Mouse (Mus musculus): ENCODE measurements around the gene Aldh16a1. TPM values are rescaled to one million over a fixed set of nuclear protein-coding genes. Genes with fewer than 3 reads are reported as not detected.

Gene Aldh16a1
- polyA plus RNA-seq, 1 experiment from 2014 or later: 30.3 TPM

- H3K4me2 ChIP-seq: no peak overlapping the region
- ATAC-seq (ENCODE audit: low read depth) (no peak), DNase-seq (no peak)
- no peak overlapping the region for H3K9ac ChIP-seq
- no peak overlapping the region for H3K27ac ChIP-seq
- H3K4me1 ChIP-seq (replicated peaks): no peaks in the 10 kb centered on the region
- H3K4me3 ChIP-seq (replicated peaks): no peak overlapping the region
- H3K9me3 ChIP-seq (replicated peaks): no peaks in the 10 kb centered on the region
- no peaks in the 10 kb centered on the region for H3K36me3 ChIP-seq
- peaks cover 81% of the 10 kb centered on the region for H3K27me3 ChIP-seq
- WGBS (ENCODE audit: insufficient replicate concordance): 19% methylated on average over 8 of the region's 8 CpGs
These were observed 37.5 kb upstream of the Aldh16a1 start for GRCm38 (mm10) chr7:45191803-45192363.

GRCm38 (mm10) chr7:45191161-45191560 is 36.8 kb upstream of the Aldh16a1 start:
- Histone ChIP-seq H3K36me3 (no peaks in the 10 kb centered on the region), H3K4me2 (no peak overlapping the region), H3K27me3 (peaks cover 84% of the 10 kb centered on the region), H3K9me3 (replicated peaks) (no peaks in the 10 kb centered on the region), H3K4me1 (replicated peaks) (no peaks in the 10 kb centered on the region), H3K9ac (no peak overlapping the region), H3K27ac (no peak overlapping the region), H3K4me3 (replicated peaks) (no peak overlapping the region)
- DNase-seq: no peak
- ATAC-seq (ENCODE audit: low read depth): no peak
- WGBS (ENCODE audit: insufficient replicate concordance): 62% methylated on average over 2 of the region's 2 CpGs

GRCm38 (mm10) chr7:45190186-45190585 is 35.8 kb upstream of the Aldh16a1 start:
- no peak for DNase-seq
- Histone ChIP-seq H3K4me1 (replicated peaks) (no peaks in the 10 kb centered on the region), H3K27ac (no peak overlapping the region), H3K9ac (no peak overlapping the region), H3K4me3 (replicated peaks) (no peak overlapping the region), H3K4me2 (no peak overlapping the region), H3K27me3 (peaks cover 87% of the 10 kb centered on the region), H3K36me3 (no peaks in the 10 kb centered on the region), H3K9me3 (replicated peaks) (no peaks in the 10 kb centered on the region)
- WGBS (ENCODE audit: insufficient replicate concordance): 68% methylated on average over 6 of the region's 6 CpGs
- no peak for ATAC-seq (ENCODE audit: low read depth)

- no peak overlapping the region for H3K9ac ChIP-seq
- H3K9me3 ChIP-seq (replicated peaks): no peaks in the 10 kb centered on the region
- no peak for ATAC-seq (ENCODE audit: low read depth)
- DNase-seq: no peak
- H3K27me3 ChIP-seq: peaks cover 93% of the 10 kb centered on the region
- H3K36me3 ChIP-seq: no peaks in the 10 kb centered on the region
- no peak overlapping the region for H3K4me2 ChIP-seq
- H3K4me1 ChIP-seq (replicated peaks): no peaks in the 10 kb centered on the region
- 42% methylated on average over 16 of the region's 16 CpGs for WGBS (ENCODE audit: insufficient replicate concordance)
- no peak overlapping the region for H3K4me3 ChIP-seq (replicated peaks)
- no peak overlapping the region for H3K27ac ChIP-seq
These were observed 35.2 kb upstream of the Aldh16a1 start for GRCm38 (mm10) chr7:45189600-45189999.

GRCm38 (mm10) chr7:45185921-45186320 is 31.5 kb upstream of the Aldh16a1 start:
- DNase-seq: no peak
- Histone ChIP-seq H3K27ac (no peak overlapping the region), H3K4me2 (no peak overlapping the region), H3K4me1 (replicated peaks) (peaks cover 17% of the 10 kb centered on the region), H3K9ac (no peak overlapping the region), H3K36me3 (no peaks in the 10 kb centered on the region), H3K4me3 (replicated peaks) (no peak overlapping the region), H3K9me3 (replicated peaks) (no peaks in the 10 kb centered on the region), H3K27me3 (peaks cover 98% of the 10 kb centered on the region)
- ATAC-seq (ENCODE audit: low read depth): no peak
- 54% methylated on average over 7 of the region's 7 CpGs for WGBS (ENCODE audit: insufficient replicate concordance)

GRCm38 (mm10) chr7:45183672-45184071 is 29.3 kb upstream of the Aldh16a1 start:
- H3K27me3 ChIP-seq: peaks cover 98% of the 10 kb centered on the region
- no peak overlapping the region for H3K4me2 ChIP-seq
- H3K27ac ChIP-seq: no peak overlapping the region
- WGBS (ENCODE audit: insufficient replicate concordance): 54% methylated on average over 7 of the region's 7 CpGs
- H3K9me3 ChIP-seq (replicated peaks): no peaks in the 10 kb centered on the region
- no peak overlapping the region for H3K4me3 ChIP-seq (replicated peaks)
- no peak overlapping the region for H3K9ac ChIP-seq
- no peak for ATAC-seq (ENCODE audit: low read depth)
- H3K4me1 ChIP-seq (replicated peaks): peaks cover 17% of the 10 kb centered on the region
- no peak for DNase-seq
- no peaks in the 10 kb centered on the region for H3K36me3 ChIP-seq

GRCm38 (mm10) chr7:45182606-45183005 is 28.2 kb upstream of the Aldh16a1 start:
- ATAC-seq (ENCODE audit: low read depth): no peak
- no peaks in the 10 kb centered on the region for H3K9me3 ChIP-seq (replicated peaks)
- 18% methylated on average over 11 of the region's 11 CpGs for WGBS (ENCODE audit: insufficient replicate concordance)

GRCm38 (mm10) chr7:45182199-45182601 is 27.8 kb upstream of the Aldh16a1 start:
- no peak overlapping the region for H3K9ac ChIP-seq

More at GRCm38 (mm10) chr7:45182606-45183005, 28.2 kb upstream of the Aldh16a1 start:
- Histone ChIP-seq H3K9ac (no peak overlapping the region), H3K36me3 (no peaks in the 10 kb centered on the region), H3K4me2 (peak overlapping the region; percentile 64), H3K27ac (no peak overlapping the region), H3K4me1 (replicated peaks) (peaks cover 17% of the 10 kb centered on the region), H3K4me3 (replicated peaks) (peak overlapping the region; percentile 42), H3K27me3 (peaks cover 99% of the 10 kb centered on the region)
- DNase-seq: no peak

GRCm38 (mm10) chr7:45181540-45181939 is 27.2 kb upstream of the Aldh16a1 start:
- DNase-seq (no peak), ATAC-seq (ENCODE audit: low read depth) (no peak)
- WGBS (ENCODE audit: insufficient replicate concordance): 5% methylated on average over 35 of the region's 35 CpGs
- H3K36me3 ChIP-seq: no peaks in the 10 kb centered on the region
- H3K9ac ChIP-seq: no peak overlapping the region
- peaks cover 17% of the 10 kb centered on the region for H3K4me1 ChIP-seq (replicated peaks)
- peaks cover 100% of the 10 kb centered on the region for H3K27me3 ChIP-seq
- no peaks in the 10 kb centered on the region for H3K9me3 ChIP-seq (replicated peaks)
- no peak overlapping the region for H3K27ac ChIP-seq
- H3K4me2 ChIP-seq: peak overlapping the region; percentile 64
- H3K4me3 ChIP-seq (replicated peaks): peak overlapping the region; percentile 42

More at GRCm38 (mm10) chr7:45182199-45182601, 27.8 kb upstream of the Aldh16a1 start:
- ATAC-seq (ENCODE audit: low read depth): peak; percentile 91
- peak overlapping the region; percentile 42 for H3K4me3 ChIP-seq (replicated peaks)
- peaks cover 17% of the 10 kb centered on the region for H3K4me1 ChIP-seq (replicated peaks)
- H3K4me2 ChIP-seq: peak overlapping the region; percentile 64
- DNase-seq: peak; percentile 89
- 1% methylated on average over 34 of the region's 34 CpGs for WGBS (ENCODE audit: insufficient replicate concordance)
- H3K27me3 ChIP-seq: peaks cover 100% of the 10 kb centered on the region
- H3K27ac ChIP-seq: no peak overlapping the region
- H3K9me3 ChIP-seq (replicated peaks): no peaks in the 10 kb centered on the region
- no peaks in the 10 kb centered on the region for H3K36me3 ChIP-seq

- ATAC-seq (ENCODE audit: low read depth) (no peak), DNase-seq (no peak)
- H3K27me3 ChIP-seq: peaks cover 100% of the 10 kb centered on the region
- H3K9me3 ChIP-seq (replicated peaks): no peaks in the 10 kb centered on the region
- peaks cover 17% of the 10 kb centered on the region for H3K4me1 ChIP-seq (replicated peaks)
- 18% methylated on average over 20 of the region's 20 CpGs for WGBS (ENCODE audit: insufficient replicate concordance)
- peak within 1 kb of the TSS; percentile 42 for H3K4me3 ChIP-seq (replicated peaks)
- H3K4me2 ChIP-seq: peak within 1 kb of the TSS; percentile 64
- no peak within 1 kb of the TSS for H3K27ac ChIP-seq
- no peak within 1 kb of the TSS for H3K9ac ChIP-seq
- no peaks in the 10 kb centered on the region for H3K36me3 ChIP-seq
These were observed 26.6 kb upstream of the Aldh16a1 start, which contains the start of gene Pth2 for GRCm38 (mm10) chr7:45180896-45181477. Gene Pth2, plus strand, starts transcription at chr7:45180995.

- Histone ChIP-seq H3K27ac (no peak within 1 kb of the TSS), H3K27me3 (peaks cover 100% of the 10 kb centered on the region), H3K9ac (no peak within 1 kb of the TSS), H3K4me3 (replicated peaks) (no peak within 1 kb of the TSS), H3K4me1 (replicated peaks) (peaks cover 22% of the 10 kb centered on the region), H3K9me3 (replicated peaks) (no peaks in the 10 kb centered on the region), H3K4me2 (no peak within 1 kb of the TSS), H3K36me3 (no peaks in the 10 kb centered on the region)
- DNase-seq: no peak
- no peak for ATAC-seq (ENCODE audit: low read depth)
- 29% methylated on average over 7 of the region's 7 CpGs for WGBS (ENCODE audit: insufficient replicate concordance)
These were observed 25.1 kb upstream of the Aldh16a1 start, which contains the start of gene Gfy for GRCm38 (mm10) chr7:45179469-45179868. Gene Gfy, minus strand, starts transcription at chr7:45179569.

GRCm38 (mm10) chr7:45178550-45178949 is 24.2 kb upstream of the Aldh16a1 start:
- 19% methylated on average over 7 of the region's 7 CpGs for WGBS (ENCODE audit: insufficient replicate concordance)
- no peak for ATAC-seq (ENCODE audit: low read depth)
- Histone ChIP-seq H3K9me3 (replicated peaks) (no peaks in the 10 kb centered on the region), H3K4me3 (replicated peaks) (no peak overlapping the region), H3K36me3 (no peaks in the 10 kb centered on the region), H3K27me3 (peaks cover 98% of the 10 kb centered on the region), H3K27ac (no peak overlapping the region), H3K9ac (no peak overlapping the region), H3K4me2 (no peak overlapping the region), H3K4me1 (replicated peaks) (peaks cover 22% of the 10 kb centered on the region)
- no peak for DNase-seq
